Mouse (Mus musculus): Measurements from ENCODE around the gene Olfr279. TPM values are rescaled to one million over a fixed set of nuclear protein-coding genes. Genes with fewer than 3 reads are reported as not detected.

Olfr279 gene
- polyA plus RNA-seq, 1 experiment from 2014 or later: not detected

DNA sequence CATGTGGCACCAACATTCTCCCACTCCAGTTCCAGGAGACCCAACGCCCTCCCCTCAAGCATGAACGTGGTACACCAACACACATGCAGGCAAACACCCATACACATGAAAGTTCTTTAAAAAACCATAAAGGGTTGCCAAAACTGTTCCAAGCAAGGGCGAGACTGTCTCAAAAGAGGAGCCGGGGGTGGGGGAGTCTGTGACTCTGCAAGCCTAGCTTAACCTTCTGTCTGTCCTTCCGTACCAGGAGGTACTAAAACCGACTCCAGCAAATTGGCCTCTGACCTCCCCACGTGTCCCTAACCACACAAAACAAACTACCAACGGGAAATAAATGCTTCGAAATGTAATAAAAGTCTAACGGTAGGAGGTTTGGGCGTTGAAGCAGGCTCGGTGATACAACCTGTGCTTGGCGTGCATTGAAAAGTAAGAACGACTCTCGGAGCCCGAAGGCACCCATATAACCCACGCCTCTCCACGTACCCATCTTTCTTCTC is 40.9 kb downstream of the Olfr279 start:
- Histone ChIP-seq H3K4me2 (ENCODE audit: low read length) (peak overlapping the region; percentile 91), H3K36me3 (ENCODE audit: control insufficient read depth, insufficient read depth, low read length) (peaks cover 44% of the 10 kb centered on the region), H3K27ac (ENCODE audit: low read depth, low read length) (no peak overlapping the region), H3K4me3 (ENCODE audit: low read depth, low read length) (peak overlapping the region; percentile 84), H3K27me3 (replicated peaks; ENCODE audit: control insufficient read depth, insufficient read depth, low read length) (no peaks in the 10 kb centered on the region), H3K9ac (ENCODE audit: low read length) (peak overlapping the region; percentile 94), H3K4me1 (ENCODE audit: control insufficient read depth, insufficient read depth, low read length) (peaks cover 11% of the 10 kb centered on the region; the same call in 1 of the 2 replicates), H3K9me3 (replicated peaks; ENCODE audit: control insufficient read depth, low read length) (no peaks in the 10 kb centered on the region)
- WGBS: under 1% methylated on average over 18 of the region's 18 CpGs
- ATAC-seq (no peak), DNase-seq (ENCODE audit: low spot score) (no peak)

DNA sequence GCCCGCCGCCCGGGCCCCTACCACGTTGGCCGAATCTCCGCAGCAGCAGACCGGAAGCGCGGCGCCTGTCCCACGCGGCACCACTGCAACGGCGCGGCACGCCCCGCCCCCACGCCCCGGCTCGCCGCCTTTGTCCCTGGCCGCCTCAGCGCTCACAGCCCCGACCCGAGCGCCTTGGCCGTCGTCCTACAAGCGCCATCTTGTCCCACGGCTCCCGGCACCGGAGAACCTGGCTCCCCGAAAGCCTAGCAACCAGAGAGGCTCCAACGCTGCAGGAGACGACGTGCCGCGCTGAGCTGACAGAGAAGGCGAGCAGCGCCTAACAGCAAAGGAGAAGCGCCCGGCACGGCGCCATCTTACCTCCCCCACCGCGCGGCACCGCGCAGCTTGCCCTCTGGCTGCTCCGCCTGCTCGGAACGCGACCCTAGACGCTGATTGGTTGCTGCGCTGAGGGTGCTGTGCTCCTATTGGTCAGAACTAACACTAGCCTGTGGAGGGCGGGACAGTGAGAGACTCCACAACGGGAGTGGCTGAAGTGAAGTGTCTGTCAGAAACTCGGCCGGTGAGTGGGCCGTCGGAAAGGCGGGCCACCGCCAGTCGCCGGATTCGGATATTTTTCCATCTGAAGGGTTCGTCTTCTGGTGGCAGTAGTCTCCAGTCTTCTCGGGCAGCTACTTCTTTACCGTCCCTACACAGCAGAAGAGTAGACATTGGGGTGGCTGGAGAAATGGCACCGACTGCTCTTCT is 41.9 kb downstream of the Olfr279 start, which contains the start of gene Kansl2:
Kansl2 (minus strand) TSS at position 384 of the 747 bp plus-strand sequence.
- H3K9ac ChIP-seq (ENCODE audit: low read length): peak within 1 kb of the TSS; percentile 94
- peak within 1 kb of the TSS; percentile 91 for H3K4me2 ChIP-seq (ENCODE audit: low read length)
- H3K4me3 ChIP-seq (ENCODE audit: low read depth, low read length): peak within 1 kb of the TSS; percentile 84
- H3K27me3 ChIP-seq (replicated peaks; ENCODE audit: control insufficient read depth, insufficient read depth, low read length): no peaks in the 10 kb centered on the region
- H3K9me3 ChIP-seq (replicated peaks; ENCODE audit: control insufficient read depth, low read length): no peaks in the 10 kb centered on the region
- peaks cover 39% of the 10 kb centered on the region for H3K36me3 ChIP-seq (ENCODE audit: control insufficient read depth, insufficient read depth, low read length)
- DNase-seq (ENCODE audit: low spot score) (peak; percentile 99), ATAC-seq (peak; percentile 100)
- H3K27ac ChIP-seq (ENCODE audit: low read depth, low read length): peak within 1 kb of the TSS; percentile 99
- H3K4me1 ChIP-seq (ENCODE audit: control insufficient read depth, insufficient read depth, low read length): peaks cover 11% of the 10 kb centered on the region; the same call in 1 of the 2 replicates
- under 1% methylated on average over 62 of the region's 70 CpGs for WGBS

DNA sequence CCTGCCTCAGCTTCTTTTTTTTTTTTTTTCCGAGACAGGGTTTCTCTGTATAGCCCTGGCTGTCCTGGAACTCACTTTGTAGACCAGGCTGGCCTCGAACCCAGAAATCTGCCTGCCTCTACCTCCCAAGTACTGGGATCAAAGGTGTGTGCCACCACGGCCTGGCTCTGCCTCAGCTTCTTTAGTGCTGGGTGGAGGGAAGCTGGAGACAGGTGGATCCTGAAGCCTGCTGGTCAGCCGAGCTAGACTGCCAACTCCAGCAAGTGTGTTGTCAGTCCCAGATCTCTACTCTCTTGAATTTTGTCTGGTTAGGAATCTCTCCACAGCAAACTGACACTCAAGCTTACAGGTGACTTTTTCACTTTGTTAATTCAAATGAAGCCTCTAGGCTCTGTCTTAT is 43.7 kb downstream of the Olfr279 start:
- H3K36me3 ChIP-seq (ENCODE audit: control insufficient read depth, insufficient read depth, low read length): peaks cover 34% of the 10 kb centered on the region
- H3K4me2 ChIP-seq (ENCODE audit: low read length): no peak overlapping the region
- no peak overlapping the region for H3K4me3 ChIP-seq (ENCODE audit: low read depth, low read length)
- H3K4me1 ChIP-seq (ENCODE audit: control insufficient read depth, insufficient read depth, low read length): peaks cover 11% of the 10 kb centered on the region; the same call in 1 of the 2 replicates
- H3K9ac ChIP-seq (ENCODE audit: low read length): no peak overlapping the region
- no peaks in the 10 kb centered on the region for H3K9me3 ChIP-seq (replicated peaks; ENCODE audit: control insufficient read depth, low read length)
- no peak for DNase-seq (ENCODE audit: low spot score)
- no peak for ATAC-seq
- WGBS: 90% methylated on average over 4 of the region's 4 CpGs
- H3K27ac ChIP-seq (ENCODE audit: low read depth, low read length): no peak overlapping the region
- no peaks in the 10 kb centered on the region for H3K27me3 ChIP-seq (replicated peaks; ENCODE audit: control insufficient read depth, insufficient read depth, low read length)

DNA sequence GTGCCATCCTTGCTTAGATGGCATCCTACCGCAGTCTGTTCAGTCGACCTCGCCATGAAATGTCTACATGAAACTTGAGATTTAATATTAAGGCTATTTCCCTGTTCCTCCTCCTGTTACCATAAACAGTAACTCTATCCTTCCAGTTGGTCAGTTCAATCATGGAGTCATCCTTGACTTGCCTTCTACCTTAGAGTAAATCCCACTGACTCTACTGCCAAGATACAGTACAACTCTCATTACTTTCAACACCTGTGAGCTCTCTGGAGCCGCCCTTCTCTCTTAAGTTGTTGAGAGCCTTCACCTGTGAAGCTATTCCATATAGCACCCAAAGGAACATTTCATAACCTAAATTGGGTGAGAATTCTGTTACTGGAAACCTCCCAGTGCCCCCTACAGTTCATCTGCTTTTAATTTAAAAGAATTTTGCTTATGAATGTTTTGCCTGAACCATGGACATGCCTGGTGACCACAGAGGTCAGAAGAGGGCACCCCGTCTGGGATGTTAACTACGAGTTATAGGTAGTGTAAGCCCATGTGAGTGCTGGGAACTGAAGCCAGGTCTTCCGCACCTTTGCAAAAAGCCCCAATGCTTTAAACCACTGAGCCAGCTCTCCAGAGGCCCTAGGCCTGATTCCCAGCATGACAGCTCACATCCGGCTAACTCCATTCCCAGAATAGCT is 44.8 kb downstream of the Olfr279 start:
- no peaks in the 10 kb centered on the region for H3K27me3 ChIP-seq (replicated peaks; ENCODE audit: control insufficient read depth, insufficient read depth, low read length)
- H3K4me2 ChIP-seq (ENCODE audit: low read length): no peak overlapping the region
- H3K36me3 ChIP-seq (ENCODE audit: control insufficient read depth, insufficient read depth, low read length): peaks cover 28% of the 10 kb centered on the region
- 91% methylated on average over 8 of the region's 8 CpGs for WGBS
- ATAC-seq: no peak
- peaks cover 10% of the 10 kb centered on the region; the same call in 1 of the 2 replicates for H3K4me1 ChIP-seq (ENCODE audit: control insufficient read depth, insufficient read depth, low read length)
- no peak for DNase-seq (ENCODE audit: low spot score)
- H3K4me3 ChIP-seq (ENCODE audit: low read depth, low read length): no peak overlapping the region
- no peak overlapping the region for H3K9ac ChIP-seq (ENCODE audit: low read length)
- H3K9me3 ChIP-seq (replicated peaks; ENCODE audit: control insufficient read depth, low read length): no peaks in the 10 kb centered on the region
- H3K27ac ChIP-seq (ENCODE audit: low read depth, low read length): no peak overlapping the region

DNA sequence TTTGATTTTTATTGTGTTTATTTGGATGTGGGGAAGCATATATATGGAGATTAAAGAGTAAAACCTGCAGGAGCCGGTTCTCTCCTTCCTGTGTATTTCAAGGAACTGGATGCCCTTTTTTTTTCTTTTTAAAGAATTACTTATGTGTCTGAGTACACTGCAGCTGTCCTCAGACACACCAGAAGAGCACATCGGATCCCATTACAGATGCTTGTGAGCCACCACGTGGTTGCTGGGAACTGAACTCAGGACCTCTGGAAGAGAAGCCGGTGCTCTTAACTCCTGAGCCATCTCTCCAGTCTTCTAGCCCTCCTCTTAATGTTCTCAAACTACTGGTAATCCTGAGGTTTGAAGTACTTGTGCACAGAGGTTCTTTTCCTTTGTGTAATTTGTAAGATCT is 45.7 kb downstream of the Olfr279 start:
- Histone ChIP-seq H3K4me2 (ENCODE audit: low read length) (no peak overlapping the region), H3K4me1 (ENCODE audit: control insufficient read depth, insufficient read depth, low read length) (peaks cover under 1% of the 10 kb centered on the region; the same call in 1 of the 2 replicates), H3K4me3 (ENCODE audit: low read depth, low read length) (no peak overlapping the region), H3K27me3 (replicated peaks; ENCODE audit: control insufficient read depth, insufficient read depth, low read length) (no peaks in the 10 kb centered on the region), H3K9me3 (replicated peaks; ENCODE audit: control insufficient read depth, low read length) (no peaks in the 10 kb centered on the region), H3K36me3 (ENCODE audit: control insufficient read depth, insufficient read depth, low read length) (peaks cover 31% of the 10 kb centered on the region), H3K27ac (ENCODE audit: low read depth, low read length) (no peak overlapping the region), H3K9ac (ENCODE audit: low read length) (no peak overlapping the region)
- ATAC-seq (no peak), DNase-seq (ENCODE audit: low spot score) (no peak)
- WGBS: 76% methylated on average over 4 of the region's 4 CpGs

DNA sequence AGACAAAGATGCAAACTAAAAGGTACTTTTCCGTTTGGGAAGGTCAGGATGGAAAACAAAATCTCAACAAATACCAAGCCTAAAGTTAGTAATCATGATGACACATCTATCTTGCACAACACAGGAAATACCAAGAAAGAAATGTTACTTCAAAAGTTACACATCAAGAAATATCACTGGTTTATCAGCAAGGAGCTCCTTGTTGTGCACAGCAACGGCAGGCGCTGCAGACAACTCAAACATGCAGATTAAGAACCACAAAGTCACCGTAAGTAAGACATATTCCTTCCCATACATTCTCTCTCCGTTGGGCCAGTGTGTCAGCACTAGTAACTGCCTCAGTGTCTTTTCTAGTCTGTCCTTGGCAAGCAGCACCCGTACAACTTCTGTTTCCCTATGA is 48.9 kb downstream of the Olfr279 start:
- Histone ChIP-seq H3K27ac (ENCODE audit: low read depth, low read length) (no peak overlapping the region), H3K4me1 (ENCODE audit: control insufficient read depth, insufficient read depth, low read length) (no peaks in the 10 kb centered on the region), H3K9me3 (replicated peaks; ENCODE audit: control insufficient read depth, low read length) (no peaks in the 10 kb centered on the region), H3K36me3 (ENCODE audit: control insufficient read depth, insufficient read depth, low read length) (peaks cover 63% of the 10 kb centered on the region), H3K9ac (ENCODE audit: low read length) (no peak overlapping the region), H3K4me2 (ENCODE audit: low read length) (no peak overlapping the region), H3K4me3 (ENCODE audit: low read depth, low read length) (no peak overlapping the region), H3K27me3 (replicated peaks; ENCODE audit: control insufficient read depth, insufficient read depth, low read length) (no peaks in the 10 kb centered on the region)
- DNase-seq (ENCODE audit: low spot score) (no peak), ATAC-seq (no peak)
- 89% methylated on average over 6 of the region's 6 CpGs for WGBS

DNA sequence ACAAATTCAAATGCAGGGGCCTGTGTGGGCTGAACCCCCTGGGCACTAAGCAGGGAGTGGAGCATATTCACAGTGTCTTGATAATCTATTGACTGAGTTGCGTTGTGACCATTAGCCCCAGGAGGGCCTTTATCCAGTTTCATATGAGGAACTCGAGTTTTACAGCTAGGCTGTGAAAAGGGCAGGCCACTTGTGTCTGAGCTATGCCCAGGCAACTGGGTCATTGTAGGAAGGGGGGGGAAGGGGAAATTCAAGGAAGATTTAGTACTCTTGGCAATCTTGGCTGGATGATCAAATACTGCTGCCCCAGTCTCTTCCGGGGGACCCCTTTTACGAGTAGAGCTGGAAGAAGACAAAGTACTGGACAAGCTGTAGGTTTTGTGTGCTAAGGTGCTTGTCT is 51.1 kb downstream of the Olfr279 start:
- no peaks in the 10 kb centered on the region for H3K9me3 ChIP-seq (replicated peaks; ENCODE audit: control insufficient read depth, low read length)
- ATAC-seq (no peak), DNase-seq (ENCODE audit: low spot score) (no peak)
- no peak overlapping the region for H3K4me2 ChIP-seq (ENCODE audit: low read length)
- H3K27me3 ChIP-seq (replicated peaks; ENCODE audit: control insufficient read depth, insufficient read depth, low read length): no peaks in the 10 kb centered on the region
- H3K36me3 ChIP-seq (ENCODE audit: control insufficient read depth, insufficient read depth, low read length): peaks cover 80% of the 10 kb centered on the region
- H3K4me3 ChIP-seq (ENCODE audit: low read depth, low read length): no peak overlapping the region
- H3K4me1 ChIP-seq (ENCODE audit: control insufficient read depth, insufficient read depth, low read length): no peaks in the 10 kb centered on the region
- no peak overlapping the region for H3K27ac ChIP-seq (ENCODE audit: low read depth, low read length)
- WGBS: 71% methylated on average over 4 of the region's 4 CpGs
- H3K9ac ChIP-seq (ENCODE audit: low read length): no peak overlapping the region

DNA sequence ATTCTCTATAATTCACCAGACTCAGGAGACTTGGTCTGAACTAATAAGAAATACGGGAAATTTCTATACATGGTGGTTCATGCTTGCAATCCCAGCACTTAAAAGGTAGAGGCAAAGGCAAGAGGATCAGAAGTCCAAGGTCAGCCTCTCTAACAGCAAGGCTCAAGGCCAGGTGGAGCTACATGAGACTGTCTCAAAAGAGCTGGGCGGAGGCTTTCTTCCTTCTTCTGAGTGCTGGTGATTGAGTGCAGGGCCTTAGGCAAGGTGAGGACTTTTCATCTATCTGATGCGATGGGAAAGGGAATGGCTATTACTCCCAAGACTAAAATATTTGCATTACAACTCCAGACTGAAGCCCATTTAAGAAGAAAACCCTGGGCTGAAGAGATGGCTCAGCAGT is 52.9 kb downstream of the Olfr279 start:
- Histone ChIP-seq H3K4me3 (ENCODE audit: low read depth, low read length) (no peak overlapping the region), H3K4me2 (ENCODE audit: low read length) (no peak overlapping the region), H3K36me3 (ENCODE audit: control insufficient read depth, insufficient read depth, low read length) (peaks cover 84% of the 10 kb centered on the region), H3K4me1 (ENCODE audit: control insufficient read depth, insufficient read depth, low read length) (no peaks in the 10 kb centered on the region), H3K9ac (ENCODE audit: low read length) (no peak overlapping the region), H3K27ac (ENCODE audit: low read depth, low read length) (no peak overlapping the region), H3K9me3 (replicated peaks; ENCODE audit: control insufficient read depth, low read length) (no peaks in the 10 kb centered on the region), H3K27me3 (replicated peaks; ENCODE audit: control insufficient read depth, insufficient read depth, low read length) (no peaks in the 10 kb centered on the region)
- ATAC-seq (no peak), DNase-seq (ENCODE audit: low spot score) (no peak)
- WGBS: 97% methylated on average over 3 of the region's 3 CpGs

DNA sequence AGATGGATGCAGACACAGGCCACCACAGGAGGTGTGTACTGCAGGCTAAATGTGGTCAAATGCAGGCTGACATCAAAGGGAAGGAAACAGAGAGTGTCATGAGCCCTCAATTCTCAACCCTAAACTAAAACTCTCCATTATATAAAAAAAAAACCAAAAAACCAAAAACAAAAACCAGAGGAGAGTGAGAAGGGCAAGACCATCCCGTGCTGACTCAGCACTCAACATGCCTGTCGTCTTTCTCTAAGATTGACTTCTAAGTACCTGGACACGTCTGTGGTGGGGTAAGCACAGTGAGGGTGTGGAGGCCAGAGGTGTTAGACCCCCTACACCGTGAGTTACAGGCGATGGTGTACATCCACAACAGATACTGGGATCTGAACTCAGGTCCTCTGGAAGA is 54.6 kb downstream of the Olfr279 start:
- no peak overlapping the region for H3K4me2 ChIP-seq (ENCODE audit: low read length)
- ATAC-seq (no peak), DNase-seq (ENCODE audit: low spot score) (no peak)
- H3K9me3 ChIP-seq (replicated peaks; ENCODE audit: control insufficient read depth, low read length): no peaks in the 10 kb centered on the region
- H3K4me1 ChIP-seq (ENCODE audit: control insufficient read depth, insufficient read depth, low read length): no peaks in the 10 kb centered on the region
- no peak overlapping the region for H3K4me3 ChIP-seq (ENCODE audit: low read depth, low read length)
- no peak overlapping the region for H3K27ac ChIP-seq (ENCODE audit: low read depth, low read length)
- 93% methylated on average over 5 of the region's 5 CpGs for WGBS
- H3K36me3 ChIP-seq (ENCODE audit: control insufficient read depth, insufficient read depth, low read length): peaks cover 93% of the 10 kb centered on the region
- H3K9ac ChIP-seq (ENCODE audit: low read length): no peak overlapping the region
- H3K27me3 ChIP-seq (replicated peaks; ENCODE audit: control insufficient read depth, insufficient read depth, low read length): no peaks in the 10 kb centered on the region

Measured in forebrain, embryonic 14.5 days (tissue).